Mouse (Mus musculus): ENCODE measurements around the gene Hjurp. TPM values are rescaled to one million over a fixed set of nuclear protein-coding genes. Genes with fewer than 3 reads are reported as not detected.

Gene Hjurp
- total and polyA plus RNA-seq, 2 experiments: 32.8 to 90.1 TPM

DNA sequence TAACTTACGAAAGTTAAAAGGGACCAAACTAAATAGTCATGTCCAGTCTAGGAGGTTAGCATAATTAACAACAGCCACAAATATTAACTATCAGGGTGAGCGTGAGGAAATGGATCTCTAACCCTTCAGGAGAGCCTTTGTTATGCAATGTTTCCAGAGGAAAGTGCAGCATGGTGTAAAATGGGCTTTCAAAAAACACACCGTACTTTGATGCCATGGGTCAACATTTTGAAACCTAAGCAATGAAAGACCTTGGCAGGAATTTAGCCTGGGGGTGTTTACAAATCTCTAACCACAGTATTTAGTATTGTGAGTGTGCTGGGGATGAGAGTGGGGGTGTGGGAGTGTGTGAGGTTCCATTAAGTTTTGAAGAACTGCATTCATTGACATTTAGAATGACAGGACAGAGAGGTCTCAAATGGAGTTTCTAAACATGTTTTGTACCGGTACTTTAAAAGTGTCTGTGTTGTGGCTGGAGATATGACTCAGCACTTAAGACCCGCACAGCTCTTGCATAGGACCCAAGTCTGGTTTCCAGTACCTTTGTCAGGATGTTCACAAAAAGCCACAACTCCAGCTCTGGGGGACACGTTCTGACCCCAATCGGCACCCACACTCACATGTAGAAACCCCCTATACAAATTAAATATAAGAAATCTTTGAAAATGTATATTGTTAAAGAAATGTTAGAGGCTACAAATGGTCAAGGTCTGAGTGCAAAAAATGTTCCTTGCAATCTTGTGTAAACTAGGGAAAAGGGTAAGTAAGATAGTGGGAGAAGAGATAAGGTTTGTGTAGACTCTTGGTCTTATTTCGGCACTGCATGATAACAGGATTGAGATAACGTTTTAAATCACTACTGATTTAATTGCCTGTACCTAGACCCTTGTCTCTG is 1.9 kb upstream of the Hjurp start:
- H3K27ac ChIP-seq (replicated peaks; ENCODE audit: insufficient read depth, low read depth, low read length): peak overlapping the region; percentile 85

DNA sequence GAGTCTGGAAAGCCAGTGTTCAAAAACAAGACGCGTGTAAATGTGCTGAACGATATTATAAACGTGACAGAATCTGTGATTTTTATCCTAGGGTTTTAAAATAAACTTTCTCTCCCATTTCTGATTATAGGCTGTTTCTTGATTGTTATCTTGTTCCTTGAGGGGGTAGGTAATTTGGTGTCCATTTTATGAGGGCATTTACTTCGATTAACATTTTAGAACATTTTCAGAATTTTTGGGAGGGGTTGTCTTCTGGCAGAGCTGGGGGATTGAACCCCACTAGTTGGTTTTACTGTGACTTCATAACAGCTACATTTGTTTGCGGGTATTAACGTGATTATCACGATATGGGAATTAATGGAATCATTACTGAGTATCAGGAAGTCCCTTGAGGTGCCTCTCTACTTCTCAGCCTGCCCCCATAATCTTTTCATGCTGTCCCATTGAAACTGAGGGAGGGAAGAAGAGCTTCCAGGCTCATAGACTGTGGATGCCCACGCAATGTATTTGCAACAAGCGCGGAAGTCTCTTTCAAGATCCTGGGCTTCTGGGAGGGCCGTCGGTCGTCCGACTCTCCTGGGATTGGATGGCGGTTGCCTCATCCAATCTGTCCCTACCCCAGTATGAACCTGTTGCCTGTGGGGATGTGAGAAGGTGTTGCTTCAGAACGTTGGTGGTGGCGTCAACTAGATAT is 532 bp upstream of the Hjurp start:
- peak overlapping the region; percentile 54 for H3K27ac ChIP-seq (replicated peaks; ENCODE audit: insufficient read depth, low read depth, low read length)
- DNase-seq (ENCODE audit: extremely low read depth, low read depth, low spot score): peak; percentile 95
- 0 out of 2 replicates have a peak overlapping the region, but pooled peaks have one; percentile 3 for H3K9ac ChIP-seq (ENCODE audit: low read depth, low read length)

More for the DNA sequence above, 1.9 kb upstream of the Hjurp start:
- Histone ChIP-seq H3K27me3 (ENCODE audit: control insufficient read depth, insufficient read depth, low read length) (no peaks in the 10 kb centered on the region), H3K36me3 (ENCODE audit: control insufficient read depth, insufficient read depth, low read length) (peaks cover 8% of the 10 kb centered on the region), H3K4me1 (ENCODE audit: control insufficient read depth, insufficient read depth, low read length) (peaks cover 30% of the 10 kb centered on the region), H3K4me3 (ENCODE audit: insufficient read depth, low read depth, low read length) (0 out of 2 replicates have a peak overlapping the region, but pooled peaks have one; percentile 4), H3K9ac (ENCODE audit: low read depth, low read length) (peak overlapping the region; percentile 6), H3K79me2 (ENCODE audit: control insufficient read depth, insufficient read depth, low read length) (peaks cover 18% of the 10 kb centered on the region)
- 16% methylated on average over 9 of the region's 9 CpGs for WGBS
- TF ChIP-seq POLR2A (IDR thresholded peaks at IDR 0.05; ENCODE audit: extremely low read depth, insufficient read depth, low read length) (no peak), CTCF (IDR thresholded peaks at IDR 0.05; ENCODE audit: low read depth, low read length) (no peak)
- DNase-seq (ENCODE audit: extremely low read depth, low read depth, low spot score): peak; percentile 100

GRCm38 (mm10) chr1:88276524-88277097 is 822 bp downstream of the Hjurp start:
- H3K27me3 ChIP-seq (ENCODE audit: control insufficient read depth, insufficient read depth, low read length): no peaks in the 10 kb centered on the region
- peaks cover 15% of the 10 kb centered on the region for H3K36me3 ChIP-seq (ENCODE audit: control insufficient read depth, insufficient read depth, low read length)
- peaks cover 21% of the 10 kb centered on the region for H3K79me2 ChIP-seq (ENCODE audit: control insufficient read depth, insufficient read depth, low read length)
- H3K27ac ChIP-seq (replicated peaks; ENCODE audit: insufficient read depth, low read depth, low read length): peak overlapping the region; percentile 68
- WGBS: 5% methylated on average over 10 of the region's 10 CpGs
- DNase-seq (ENCODE audit: extremely low read depth, low read depth, low spot score): no peak
- H3K4me1 ChIP-seq (ENCODE audit: control insufficient read depth, insufficient read depth, low read length): peaks cover 29% of the 10 kb centered on the region
- H3K4me3 ChIP-seq (ENCODE audit: insufficient read depth, low read depth, low read length): peak overlapping the region; percentile 52
- no peak for TF ChIP-seq POLR2A (IDR thresholded peaks at IDR 0.05; ENCODE audit: extremely low read depth, insufficient read depth, low read length)
- TF ChIP-seq CTCF (IDR thresholded peaks at IDR 0.05; ENCODE audit: low read depth, low read length): no peak
- peak overlapping the region; percentile 68 for H3K9ac ChIP-seq (ENCODE audit: low read depth, low read length)

More for the DNA sequence above, 532 bp upstream of the Hjurp start:
- peaks cover 15% of the 10 kb centered on the region for H3K36me3 ChIP-seq (ENCODE audit: control insufficient read depth, insufficient read depth, low read length)
- H3K27me3 ChIP-seq (ENCODE audit: control insufficient read depth, insufficient read depth, low read length): no peaks in the 10 kb centered on the region
- peaks cover 21% of the 10 kb centered on the region for H3K79me2 ChIP-seq (ENCODE audit: control insufficient read depth, insufficient read depth, low read length)
- peaks cover 29% of the 10 kb centered on the region for H3K4me1 ChIP-seq (ENCODE audit: control insufficient read depth, insufficient read depth, low read length)
- H3K4me3 ChIP-seq (ENCODE audit: insufficient read depth, low read depth, low read length): no peak overlapping the region
- TF ChIP-seq CTCF (IDR thresholded peaks at IDR 0.05; ENCODE audit: low read depth, low read length): no peak
- no peak for TF ChIP-seq POLR2A (IDR thresholded peaks at IDR 0.05; ENCODE audit: extremely low read depth, insufficient read depth, low read length)
- WGBS: 58% methylated on average over 18 of the region's 18 CpGs

- peak; percentile 80 for DNase-seq (ENCODE audit: extremely low read depth, low read depth, low spot score)
- TF ChIP-seq CTCF (IDR thresholded peaks at IDR 0.05; ENCODE audit: low read depth, low read length) (no peak), POLR2A (IDR thresholded peaks at IDR 0.05; ENCODE audit: extremely low read depth, insufficient read depth, low read length) (no peak)
- H3K36me3 ChIP-seq (ENCODE audit: control insufficient read depth, insufficient read depth, low read length): peaks cover 15% of the 10 kb centered on the region
- H3K27ac ChIP-seq (replicated peaks; ENCODE audit: insufficient read depth, low read depth, low read length): peak overlapping the region; percentile 27
- peaks cover 21% of the 10 kb centered on the region for H3K79me2 ChIP-seq (ENCODE audit: control insufficient read depth, insufficient read depth, low read length)
- H3K27me3 ChIP-seq (ENCODE audit: control insufficient read depth, insufficient read depth, low read length): no peaks in the 10 kb centered on the region
- H3K4me3 ChIP-seq (ENCODE audit: insufficient read depth, low read depth, low read length): peak overlapping the region; percentile 52
- peak overlapping the region; percentile 65 for H3K9ac ChIP-seq (ENCODE audit: low read depth, low read length)
- WGBS: 51% methylated on average over 13 of the region's 13 CpGs
- peaks cover 31% of the 10 kb centered on the region for H3K4me1 ChIP-seq (ENCODE audit: control insufficient read depth, insufficient read depth, low read length)
Measured at GRCm38 (mm10) chr1:88275698-88276523, 1.5 kb downstream of the Hjurp start.

- Histone ChIP-seq H3K4me3 (ENCODE audit: insufficient read depth, low read depth, low read length) (no peak overlapping the region), H3K27me3 (ENCODE audit: control insufficient read depth, insufficient read depth, low read length) (no peaks in the 10 kb centered on the region), H3K79me2 (ENCODE audit: control insufficient read depth, insufficient read depth, low read length) (peaks cover 21% of the 10 kb centered on the region), H3K27ac (replicated peaks; ENCODE audit: insufficient read depth, low read depth, low read length) (no peak overlapping the region), H3K36me3 (ENCODE audit: control insufficient read depth, insufficient read depth, low read length) (peaks cover 15% of the 10 kb centered on the region), H3K9ac (ENCODE audit: low read depth, low read length) (no peak overlapping the region), H3K4me1 (ENCODE audit: control insufficient read depth, insufficient read depth, low read length) (peaks cover 31% of the 10 kb centered on the region)
- WGBS: 69% methylated on average over 13 of the region's 13 CpGs
- no peak for DNase-seq (ENCODE audit: extremely low read depth, low read depth, low spot score)
- TF ChIP-seq POLR2A (IDR thresholded peaks at IDR 0.05; ENCODE audit: extremely low read depth, insufficient read depth, low read length) (no peak), CTCF (IDR thresholded peaks at IDR 0.05; ENCODE audit: low read depth, low read length) (no peak)
Measured at GRCm38 (mm10) chr1:88275078-88275680, 2.3 kb downstream of the Hjurp start.

Data from liver, adult 2 months (tissue).